Mouse (Mus musculus) forebrain, postnatal 0 days (tissue): ENCODE data around the gene Crcp. TPM values are rescaled to one million over a fixed set of nuclear protein-coding genes. Genes with fewer than 3 reads are reported as not detected.
A peak's percentile ranks its signal among the peaks of the same experiment; 100 is the strongest.

ENCODE experiments used
- ATAC-seq: fragments of 200-750 bp; cut with Nextera tagmentation; 2 replicates; pipeline ENCODE4 v1.8.0; 2017; ENCODE audit warnings: mild to moderate bottlenecking, moderate library complexity
- DNase-seq: peaks from one replicate; pipeline ENCODE4 v3.0.0-alpha.2; 2015
- H3K27ac ChIP-seq: fragments of 300-500 bp; sonication (generic); 2 replicates; pipeline ENCODE4 v1.5.1; 2014; ENCODE audit warnings: low read depth, mild to moderate bottlenecking, antibody characterized with exemption, low read length, moderate library complexity, mixed read lengths
- H3K27me3 ChIP-seq: fragments of 300-500 bp; sonication (generic); 2 replicates; pipeline ENCODE4 v1.6.1; 2014; ENCODE audit warnings: mild to moderate bottlenecking, low read length, mixed read lengths; ENCODE audit not compliant: insufficient read depth
- H3K36me3 ChIP-seq: fragments of 300-500 bp; sonication (generic); 2 replicates; pipeline ENCODE4 v1.6.1; 2014; ENCODE audit warnings: mild to moderate bottlenecking, moderate library complexity; ENCODE audit not compliant: insufficient read depth
- H3K4me1 ChIP-seq: fragments of 300-500 bp; sonication (generic); 2 replicates; pipeline ENCODE4 v1.6.1; 2014; ENCODE audit warnings: antibody characterized with exemption; ENCODE audit not compliant: insufficient read depth
- H3K4me2 ChIP-seq: fragments of 300-500 bp; sonication (generic); 2 replicates; pipeline ENCODE4 v1.6.1; 2014; ENCODE audit warnings: low read depth, mild to moderate bottlenecking, moderate library complexity
- H3K4me3 ChIP-seq: fragments of 300-500 bp; sonication (generic); 2 replicates; pipeline ENCODE4 v1.5.1; 2014; ENCODE audit warnings: low read depth, low read length, mixed read lengths
- H3K9ac ChIP-seq: fragments of 300-500 bp; sonication (generic); 2 replicates; pipeline ENCODE4 v1.6.1; 2014; ENCODE audit warnings: mild to moderate bottlenecking
- H3K9me3 ChIP-seq: fragments of 300-500 bp; sonication (generic); 2 replicates; pipeline ENCODE4 v1.6.1; 2016; ENCODE audit warnings: low read length
- CTCF ChIP-seq: sonication (generic); IDR thresholded peaks from 2 replicates; pipeline ENCODE4 v1.5.1; 2016; ENCODE audit warnings: antibody characterized with exemption, control low read depth, low read depth
- WGBS: fragments of 180-500 bp; shearing (Covaris S2); extraction: QIAGEN DNeasy Blood & Tissue Kit; methylation state at CpG from one replicate; pipeline ENCODE4 v1.1.7; 2014; 5-methylcytosine and 5-hydroxymethylcytosine counted together
- polyA plus RNA-seq: library from polyadenylated mRNA; unstranded; fragments of >200 nt; fragmentation: Nextera tagmentation; extraction: Ambion mirVana; gene quantifications from 2 replicates; pipeline ENCODE4 v1.2.1, GENCODE M21; 2015
- total RNA-seq: library from RNA; depleted of rRNA; stranded (reverse); fragments of >200 nt; gene quantifications from 2 replicates; pipeline ENCODE4 v1.2.3, GENCODE M21; 2014

Crcp gene
- total and polyA plus RNA-seq, 2 experiments from 2014 or later, result 69.1 to 91.2 TPM

- Histone ChIP-seq H3K4me3 (no peak overlapping the region), H3K9ac (no peak overlapping the region), H3K9me3 (no peaks in the 10 kb centered on the region), H3K4me1 (no peaks in the 10 kb centered on the region), H3K27me3 (no peaks in the 10 kb centered on the region), H3K27ac (no peak overlapping the region), H3K36me3 (peaks cover 57% of the 10 kb centered on the region), H3K4me2 (no peak overlapping the region)
- DNase-seq (no peak), ATAC-seq (no peak)
- no peak for TF ChIP-seq CTCF
- WGBS, result 93% methylated on average over 10 of the region's 10 CpGs
These were observed 17.5 kb downstream of the Crcp start for GRCm38 (mm10) chr5:130046589-130046988.

- H3K9ac ChIP-seq, result no peak overlapping the region
- ATAC-seq, result no peak
- no peak overlapping the region for H3K4me2 ChIP-seq
- 81% methylated on average over 6 of the region's 6 CpGs for WGBS
- no peak overlapping the region for H3K27ac ChIP-seq
- peaks cover 53% of the 10 kb centered on the region for H3K36me3 ChIP-seq
- no peaks in the 10 kb centered on the region for H3K27me3 ChIP-seq
- DNase-seq, result no peak
- TF ChIP-seq CTCF, result peak; percentile 42
- H3K4me1 ChIP-seq, result no peaks in the 10 kb centered on the region
- no peak overlapping the region for H3K4me3 ChIP-seq
- H3K9me3 ChIP-seq, result no peaks in the 10 kb centered on the region
These were observed 17.9 kb downstream of the Crcp start for GRCm38 (mm10) chr5:130047013-130047412.

- Histone ChIP-seq H3K4me2 (no peak overlapping the region), H3K4me1 (no peaks in the 10 kb centered on the region), H3K4me3 (no peak overlapping the region), H3K9me3 (no peaks in the 10 kb centered on the region), H3K27me3 (no peaks in the 10 kb centered on the region), H3K9ac (no peak overlapping the region), H3K27ac (no peak overlapping the region), H3K36me3 (peaks cover 43% of the 10 kb centered on the region)
- DNase-seq (no peak), ATAC-seq (no peak)
- TF ChIP-seq CTCF, result no peak
- WGBS, result 79% methylated on average over 15 of the region's 15 CpGs
These were observed 19.9 kb downstream of the Crcp start for GRCm38 (mm10) chr5:130048786-130049520.

DNA sequence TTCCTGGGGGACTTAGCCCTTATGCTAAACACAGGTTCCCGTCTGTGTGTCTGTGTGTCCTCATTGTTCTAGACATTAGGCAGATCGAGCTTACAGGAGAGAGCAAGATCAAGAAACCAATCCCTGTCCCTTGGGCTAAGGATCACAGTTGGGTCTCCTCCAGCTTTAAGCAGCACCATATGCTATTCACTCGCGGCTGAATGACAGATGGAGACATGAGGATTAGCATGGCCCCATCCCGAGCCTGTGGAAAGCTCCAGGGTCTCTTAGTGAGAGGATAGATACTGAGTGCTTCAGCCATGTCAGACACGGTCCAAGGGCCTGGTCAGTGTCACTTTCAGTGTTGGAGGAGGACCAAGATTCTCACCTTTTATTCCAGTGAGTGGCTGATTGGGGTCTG is 21.3 kb downstream of the Crcp start:
- WGBS, result 55% methylated on average over 6 of the region's 6 CpGs
- peaks cover 39% of the 10 kb centered on the region for H3K36me3 ChIP-seq

GRCm38 (mm10) chr5:130051073-130051860 is 22.2 kb downstream of the Crcp start:
- WGBS, result 86% methylated on average over 15 of the region's 15 CpGs
- DNase-seq (no peak), ATAC-seq (no peak)
- Histone ChIP-seq H3K27me3 (no peaks in the 10 kb centered on the region), H3K9ac (no peak overlapping the region), H3K36me3 (peaks cover 38% of the 10 kb centered on the region), H3K4me2 (no peak overlapping the region), H3K4me1 (no peaks in the 10 kb centered on the region), H3K9me3 (no peaks in the 10 kb centered on the region), H3K4me3 (no peak overlapping the region), H3K27ac (no peak overlapping the region)
- no peak for TF ChIP-seq CTCF

More for the DNA sequence above, 21.3 kb downstream of the Crcp start:
- DNase-seq (peak; percentile 16), ATAC-seq (no peak)
- Histone ChIP-seq H3K4me2 (no peak overlapping the region), H3K4me1 (no peaks in the 10 kb centered on the region), H3K27ac (no peak overlapping the region), H3K4me3 (no peak overlapping the region), H3K9ac (no peak overlapping the region), H3K27me3 (no peaks in the 10 kb centered on the region), H3K9me3 (no peaks in the 10 kb centered on the region)
- no peak for TF ChIP-seq CTCF

GRCm38 (mm10) chr5:130052510-130052909 is 23.4 kb downstream of the Crcp start:
- Histone ChIP-seq H3K4me1 (no peaks in the 10 kb centered on the region), H3K27me3 (no peaks in the 10 kb centered on the region), H3K4me3 (no peak overlapping the region), H3K9me3 (no peaks in the 10 kb centered on the region), H3K27ac (no peak overlapping the region), H3K36me3 (peaks cover 33% of the 10 kb centered on the region), H3K9ac (no peak overlapping the region), H3K4me2 (no peak overlapping the region)
- no peak for TF ChIP-seq CTCF
- WGBS, result 63% methylated on average over 5 of the region's 5 CpGs
- no peak for ATAC-seq
- no peak for DNase-seq

DNA sequence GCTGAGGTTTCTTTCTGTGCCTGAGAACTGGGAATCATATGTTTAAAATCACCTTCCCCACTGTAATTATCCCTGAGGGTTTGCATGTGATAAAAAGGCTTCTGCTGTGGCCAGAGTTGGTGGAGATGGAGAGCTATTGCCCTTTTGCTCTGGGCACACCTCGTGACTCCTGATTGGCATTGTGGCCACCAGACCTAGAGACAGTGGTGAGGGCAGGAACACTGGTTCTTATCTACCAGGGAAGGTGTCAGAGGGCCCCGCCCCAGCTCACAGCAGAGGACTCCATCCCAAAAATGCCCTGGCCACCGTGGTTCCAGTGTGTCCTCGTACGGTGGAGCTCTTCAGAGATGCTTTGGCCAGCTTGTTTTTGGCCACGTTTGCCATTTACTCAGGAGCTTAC is 23.9 kb downstream of the Crcp start:
- DNase-seq (no peak), ATAC-seq (no peak)
- WGBS, result 93% methylated on average over 6 of the region's 6 CpGs
- Histone ChIP-seq H3K27ac (no peak overlapping the region), H3K4me1 (no peaks in the 10 kb centered on the region), H3K9ac (no peak overlapping the region), H3K9me3 (no peaks in the 10 kb centered on the region), H3K36me3 (peaks cover 32% of the 10 kb centered on the region), H3K4me3 (no peak overlapping the region), H3K4me2 (no peak overlapping the region), H3K27me3 (no peaks in the 10 kb centered on the region)
- no peak for TF ChIP-seq CTCF
